Mouse (Mus musculus): ENCODE measurements around the gene Acp5.

The Acp5 gene

DNA sequence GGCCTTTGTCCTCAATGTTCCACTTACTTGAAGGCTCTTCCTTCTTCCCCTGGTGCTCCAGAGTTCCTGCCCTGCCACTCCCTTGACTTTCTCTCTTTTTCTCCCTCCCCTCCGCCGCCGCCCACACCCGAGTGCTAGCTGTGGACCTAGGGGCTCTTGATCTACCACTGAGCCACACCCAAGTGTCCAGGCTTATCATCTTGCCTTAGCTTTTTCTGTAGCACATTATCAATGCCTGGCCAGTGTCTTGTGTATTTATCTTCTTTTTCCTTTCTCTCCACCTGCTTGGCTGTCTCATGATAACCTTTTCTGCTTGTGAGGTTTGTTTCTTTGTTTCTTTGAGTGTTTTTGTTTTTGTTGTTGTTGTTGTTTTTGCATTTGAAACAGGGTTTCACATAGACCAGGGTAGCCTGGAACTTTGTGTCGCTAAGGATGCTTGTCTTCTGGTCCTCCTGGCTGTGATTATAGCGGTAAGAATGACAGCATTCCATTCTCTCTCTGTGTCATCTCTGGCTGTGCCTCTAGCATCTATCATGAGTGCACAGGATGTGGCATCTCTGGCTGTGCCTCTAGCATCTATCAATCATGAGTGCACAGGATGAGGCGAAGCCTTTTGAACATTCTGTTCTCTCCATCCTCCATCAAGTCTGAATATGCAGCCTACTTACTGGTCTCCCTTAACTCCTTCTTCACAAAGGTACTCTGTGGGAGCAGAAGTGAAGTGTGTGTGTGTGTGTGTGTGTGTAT, at the start of gene Acp5:
Acp5 (minus strand) TSS at position 68 of the 747 bp plus-strand sequence.
- no peak for DNase-seq

DNA sequence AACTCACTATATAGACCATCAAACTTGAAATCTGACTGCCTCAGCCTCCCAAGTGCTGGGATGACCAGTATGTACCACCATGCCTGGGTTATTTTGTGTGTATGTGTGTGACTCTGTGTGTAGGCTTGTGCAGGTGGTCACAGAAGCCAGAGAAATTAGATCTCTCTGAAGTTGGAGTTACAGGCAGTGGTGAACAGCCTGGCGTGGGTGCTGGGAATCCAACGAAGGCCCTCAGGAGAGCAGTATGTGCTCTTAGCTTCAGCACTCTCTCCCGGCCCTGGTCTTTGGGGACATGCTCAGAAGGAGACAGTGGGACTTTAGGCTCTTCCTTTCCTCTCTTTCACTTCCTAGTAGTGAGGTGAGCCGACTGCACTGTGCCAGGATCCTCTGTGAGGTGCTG, 36.8 kb upstream of the Acp5 start:
- no peak for DNase-seq

DNA sequence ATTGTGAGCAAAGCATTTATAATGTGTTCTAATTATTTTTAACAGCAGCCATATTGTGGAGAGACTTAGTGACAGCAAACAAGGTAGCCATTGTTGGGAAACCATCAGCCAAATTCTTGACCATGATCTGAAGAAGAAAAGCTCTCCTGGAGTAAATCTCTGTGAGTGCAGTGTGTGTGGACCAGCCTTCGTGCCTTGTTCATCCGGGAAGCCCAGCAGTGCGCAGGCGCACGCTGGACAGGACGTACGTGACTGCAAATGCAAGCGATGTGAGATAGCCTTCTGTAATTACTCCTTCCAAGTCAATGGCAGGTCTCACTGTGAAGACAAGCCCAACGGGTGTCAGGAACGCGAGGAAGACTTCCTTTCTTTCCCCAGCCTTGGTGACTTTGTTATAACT, 33.8 kb upstream of the Acp5 start:
- no peak for DNase-seq

DNA sequence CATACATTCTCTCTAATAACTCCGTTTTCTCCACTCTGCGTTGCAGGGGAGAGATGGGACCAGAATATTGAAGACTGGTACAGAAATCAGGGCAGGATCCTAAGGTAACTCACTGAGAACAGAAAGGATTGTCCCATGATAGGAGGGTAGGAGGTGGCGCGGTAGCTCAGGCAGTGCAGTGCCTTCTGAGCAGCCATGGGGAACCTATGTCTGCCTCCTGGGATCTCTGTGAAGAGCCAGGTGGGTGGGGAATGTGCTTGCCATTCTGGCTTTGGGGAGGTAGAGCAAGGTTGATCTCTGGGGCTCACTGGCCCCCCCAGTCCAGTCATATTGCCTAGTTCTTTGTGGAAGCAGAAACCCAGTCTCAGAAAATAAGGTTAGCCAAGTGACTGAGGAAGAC, 32.2 kb upstream of the Acp5 start:
- DNase-seq: no peak

DNA sequence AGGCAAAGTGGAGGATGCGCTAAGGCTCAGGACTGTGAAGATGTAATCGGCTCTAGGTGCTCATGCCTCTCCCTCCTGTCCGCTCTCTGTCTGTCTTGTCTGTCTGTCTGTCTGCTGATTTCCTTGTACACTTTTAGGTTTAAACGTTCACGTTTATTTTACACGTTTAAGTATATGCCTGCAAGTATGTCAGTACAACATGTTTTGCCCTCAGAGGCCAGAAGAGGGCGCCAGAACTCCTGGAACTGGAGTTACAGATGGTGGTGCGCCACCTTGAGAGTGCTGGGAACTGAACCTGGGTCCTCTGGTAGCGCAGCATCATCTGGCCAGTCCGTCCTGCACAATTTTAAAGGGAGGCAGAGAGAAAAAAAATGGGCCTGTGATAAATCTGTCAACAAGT, 31.2 kb upstream of the Acp5 start:
- DNase-seq: no peak

DNA sequence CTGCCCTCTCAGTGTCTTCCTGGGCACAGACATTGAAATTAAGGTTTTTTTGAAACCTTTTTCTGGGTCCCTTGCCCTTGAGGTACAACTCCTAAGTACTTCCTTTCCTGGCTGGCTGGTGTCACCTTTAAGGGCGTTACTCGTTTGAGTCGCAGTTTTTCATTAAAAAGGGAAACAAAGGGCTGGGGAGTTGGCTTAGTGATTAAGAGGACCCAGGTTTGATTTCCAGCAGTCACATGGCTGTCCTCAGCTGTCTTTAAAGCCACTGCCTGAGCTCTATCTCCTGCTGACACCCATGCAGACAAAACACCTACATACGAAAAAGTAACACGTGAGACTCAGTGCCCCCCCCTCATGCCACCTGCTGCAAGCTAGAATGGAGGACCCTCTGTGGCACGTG, 30.5 kb upstream of the Acp5 start:
- DNase-seq: no peak

DNA sequence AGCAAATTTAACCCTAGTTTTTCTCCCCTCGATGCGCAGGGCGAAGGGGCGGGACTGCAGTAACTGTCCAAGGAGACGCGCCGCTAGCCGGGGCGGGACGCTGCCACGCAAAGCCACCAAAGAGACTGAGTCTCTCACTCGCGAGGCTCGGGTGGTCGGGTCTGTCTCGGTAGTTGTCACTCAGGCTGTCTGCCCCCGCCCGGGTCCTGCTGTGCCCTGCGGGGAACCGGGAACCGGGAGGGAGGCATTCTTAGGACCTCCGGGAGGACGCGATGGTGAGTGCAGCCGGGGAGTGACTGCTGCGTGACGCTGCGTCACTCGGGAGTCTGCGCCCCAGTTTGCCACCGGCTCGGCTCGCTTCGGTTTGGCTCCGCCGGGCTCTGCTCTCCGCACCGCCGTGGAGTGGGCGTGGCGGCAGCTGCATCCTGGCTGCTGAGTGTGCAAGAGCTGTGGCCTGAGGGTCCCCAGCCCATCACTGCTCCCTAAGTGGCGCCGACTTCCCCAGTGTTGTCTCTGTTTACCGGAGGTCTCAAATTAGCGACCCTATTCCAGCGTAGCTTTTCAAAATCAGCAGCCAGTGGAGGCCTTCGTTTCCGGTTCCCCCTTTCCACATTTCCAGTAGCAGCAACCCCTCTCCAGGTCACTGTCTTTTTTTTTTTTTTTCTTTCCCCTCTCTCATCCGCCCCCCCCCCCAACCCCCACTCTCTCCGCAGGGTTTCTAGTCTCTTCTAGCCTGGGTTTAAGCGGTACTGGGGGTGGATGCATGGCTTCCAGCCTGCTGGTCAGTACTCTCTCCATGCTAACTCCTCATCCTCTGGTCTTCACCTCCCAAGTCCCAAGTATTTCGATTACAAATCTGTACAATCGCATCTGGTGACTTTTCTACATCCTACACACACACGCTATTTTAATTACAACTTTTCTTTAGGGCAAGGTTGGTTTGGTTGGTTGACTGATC, 29.5 kb upstream of the Acp5 start:
- DNase-seq: no peak

DNA sequence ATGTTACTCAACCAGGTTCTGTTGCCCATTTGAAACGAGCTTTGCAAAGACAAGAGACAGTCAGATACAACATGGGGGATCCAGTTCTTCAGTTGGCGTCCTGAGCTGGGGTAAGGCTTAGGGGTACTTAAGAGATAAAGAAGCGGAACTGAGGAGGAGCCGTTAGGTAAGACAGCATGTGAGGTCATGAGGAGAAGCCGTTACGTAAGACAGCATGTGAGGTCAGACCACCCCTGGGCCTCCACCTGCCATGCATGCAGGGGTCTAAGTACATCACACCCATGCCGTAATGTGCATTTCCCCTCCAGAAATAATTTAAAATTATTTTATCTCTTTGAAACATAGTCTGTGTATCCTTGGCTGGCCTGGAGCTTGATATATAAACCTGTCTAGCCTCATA, 27.4 kb upstream of the Acp5 start:
- no peak for DNase-seq

DNA sequence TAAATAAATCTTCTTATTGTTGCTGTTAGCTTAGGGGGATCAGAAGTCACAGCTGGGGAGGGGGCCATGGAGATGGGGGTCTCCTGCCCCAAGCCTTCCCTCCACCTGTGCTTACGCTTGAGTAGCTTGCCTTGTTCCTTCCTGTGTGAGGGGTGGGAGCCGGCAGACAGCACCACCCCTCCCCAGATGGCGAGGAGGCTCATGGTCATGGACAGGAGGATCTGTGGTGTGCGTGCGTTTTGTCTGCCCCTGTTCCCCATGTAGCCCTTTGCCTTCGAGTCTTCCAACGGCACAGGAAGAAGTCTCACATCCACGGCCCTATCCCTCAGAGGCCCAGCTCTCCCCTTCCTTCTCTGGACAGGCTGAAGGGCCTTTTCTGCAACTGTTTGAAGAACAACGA, 26.8 kb upstream of the Acp5 start:
- DNase-seq: no peak

DNA sequence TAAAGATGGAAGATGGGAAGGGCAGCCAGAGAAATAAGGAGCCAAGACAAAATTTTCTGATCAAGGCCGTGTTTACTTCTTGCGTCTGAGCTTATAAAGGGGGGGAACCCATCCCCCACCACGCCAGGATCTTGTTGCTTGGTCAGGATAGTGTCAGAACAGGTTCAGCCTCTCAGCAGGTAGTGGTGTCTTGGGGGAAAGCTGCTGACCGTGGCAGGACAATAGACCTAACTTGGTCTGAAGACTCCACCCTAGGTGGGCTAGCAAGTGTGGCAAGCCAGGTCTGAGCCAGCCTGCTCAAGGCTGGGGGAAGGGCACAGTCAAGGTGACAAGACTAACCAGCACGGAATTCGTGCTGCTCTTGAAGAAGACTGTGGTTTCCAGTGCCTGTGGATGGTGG, 25.8 kb upstream of the Acp5 start:
- no peak for DNase-seq

DNA sequence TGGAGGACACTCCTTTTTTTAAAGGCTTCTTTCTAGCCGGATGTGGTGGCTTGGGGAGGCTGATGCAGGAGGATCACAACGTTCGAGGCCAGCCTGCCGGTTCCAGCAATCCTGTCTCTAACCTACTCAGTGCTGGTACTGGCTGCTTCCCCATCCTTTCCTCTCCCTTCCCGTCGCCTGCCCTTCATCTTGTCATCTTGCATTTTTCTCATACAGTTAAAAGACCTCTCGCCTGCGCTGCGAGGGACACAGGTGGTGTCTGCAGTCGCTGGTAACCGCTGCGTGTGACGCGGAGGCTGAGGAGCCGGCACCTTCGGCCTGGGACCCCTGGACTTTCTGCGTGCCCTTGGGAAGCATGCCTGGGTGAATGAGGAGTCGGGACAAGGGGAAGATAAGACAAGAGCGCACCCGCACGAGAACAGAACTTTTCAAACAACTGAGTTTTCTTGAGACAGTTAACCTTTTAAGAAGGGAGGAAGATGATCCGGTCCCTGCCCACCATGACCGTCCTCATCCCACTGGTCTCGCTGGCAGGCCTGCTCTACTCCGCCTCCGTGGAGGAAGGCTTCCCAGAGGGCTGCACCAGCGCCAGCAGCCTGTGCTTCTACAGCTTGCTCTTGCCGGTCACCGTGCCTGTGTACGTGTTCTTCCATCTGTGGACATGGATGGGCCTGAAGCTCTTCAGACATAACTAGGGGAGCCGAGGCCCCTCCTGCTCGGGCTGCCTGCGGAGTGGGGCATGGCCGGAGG, 22.2 kb upstream of the Acp5 start:
- DNase-seq: no peak

DNA sequence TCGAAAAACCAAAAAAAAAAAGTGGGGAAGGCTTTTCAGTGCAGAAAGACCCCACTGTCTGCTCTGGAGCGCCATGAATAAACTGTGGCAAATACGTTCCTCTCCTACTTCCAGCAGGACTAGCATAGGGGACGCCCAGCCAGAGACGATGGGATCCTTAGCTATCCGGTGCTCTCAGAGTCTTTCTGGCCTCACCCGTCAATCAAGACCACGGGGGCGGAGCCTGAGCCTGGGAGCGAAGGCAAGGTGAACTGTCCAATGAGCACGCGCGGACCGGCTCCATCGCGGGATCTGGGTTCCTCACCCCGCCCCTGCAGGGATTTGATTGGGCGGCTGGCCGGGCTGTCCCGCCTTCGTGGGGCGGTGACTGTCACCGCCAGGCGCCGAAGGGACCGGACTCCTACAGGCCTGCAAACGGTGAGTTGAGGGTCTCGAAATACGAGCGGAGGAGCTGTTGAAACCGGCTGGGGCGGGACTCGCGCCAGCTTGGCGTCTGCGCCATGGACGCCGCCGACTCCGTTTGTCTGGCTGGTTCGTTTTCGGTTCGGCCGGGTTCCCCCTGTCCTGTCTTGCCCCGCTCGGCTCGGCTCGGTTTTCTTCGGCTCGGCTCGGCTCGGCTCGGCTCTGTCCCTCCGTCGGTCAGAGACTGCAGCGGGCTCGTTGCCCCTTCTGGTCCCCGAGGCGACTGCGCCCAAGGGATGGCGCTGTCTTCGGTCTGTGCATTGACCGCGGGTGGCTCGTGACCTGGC, 21.2 kb upstream of the Acp5 start, which contains the start of gene Pigyl:
Pigyl (plus strand) TSS at position 350 of the 749 bp plus-strand sequence.
- DNase-seq: peak; percentile 99

DNA sequence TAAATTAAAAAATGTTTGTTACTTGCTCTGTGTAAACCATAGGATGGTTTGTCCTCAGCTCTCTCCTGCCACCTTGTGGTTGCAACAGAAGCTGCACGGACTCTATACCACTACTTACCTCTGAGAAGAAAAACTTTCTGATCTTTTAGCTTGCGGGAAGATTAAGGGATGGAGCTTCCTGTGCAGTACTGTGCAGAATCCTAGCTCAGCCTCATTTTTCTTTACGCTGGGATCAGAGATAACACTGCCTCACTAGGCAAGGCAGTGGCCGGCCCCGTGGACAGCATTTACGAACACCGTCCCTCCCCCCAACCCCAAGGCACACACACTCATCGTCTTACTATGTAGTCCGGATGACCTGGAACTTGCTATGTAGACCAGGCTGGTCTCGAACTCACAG, 20.1 kb upstream of the Acp5 start:
- peak; percentile 74 for DNase-seq

DNA sequence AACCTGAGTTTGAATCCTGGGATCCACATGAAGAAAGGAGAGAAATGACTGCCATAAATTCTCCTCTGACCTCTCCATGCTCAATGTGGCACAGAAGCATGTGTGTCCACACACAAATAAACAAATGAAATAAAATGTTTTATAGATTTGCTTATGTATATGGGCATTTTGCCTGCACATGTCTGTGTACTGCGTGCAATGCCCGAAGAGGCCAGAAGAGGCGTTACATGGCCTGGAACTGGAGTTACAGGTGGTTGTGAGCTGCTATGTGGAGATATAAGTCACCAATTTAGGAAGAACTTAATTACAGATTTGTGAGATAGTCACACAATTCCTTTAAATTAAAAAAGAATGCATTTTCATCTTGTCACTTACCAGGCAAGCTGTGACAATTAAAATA, 18.3 kb upstream of the Acp5 start:
- no peak for DNase-seq

DNA sequence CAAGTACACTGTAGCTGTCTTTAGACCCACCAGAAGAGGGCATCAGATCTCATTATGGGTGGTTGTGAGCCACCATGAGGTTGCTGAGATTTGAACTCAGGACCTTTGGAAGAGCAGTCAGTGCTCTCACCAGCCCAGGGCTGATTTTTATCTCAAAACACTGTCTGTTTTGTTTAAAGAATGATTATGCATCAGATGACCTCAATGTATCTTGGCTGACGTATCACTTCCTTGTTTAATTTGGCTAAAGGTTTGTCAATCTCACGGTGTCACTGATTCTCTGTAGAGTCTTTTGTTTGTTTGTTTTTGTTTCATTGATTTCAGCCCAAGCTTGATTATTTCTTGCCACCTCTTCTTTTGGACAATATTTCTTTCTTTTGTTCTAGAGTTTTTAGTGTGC, 15.4 kb upstream of the Acp5 start:
- DNase-seq: no peak

DNA sequence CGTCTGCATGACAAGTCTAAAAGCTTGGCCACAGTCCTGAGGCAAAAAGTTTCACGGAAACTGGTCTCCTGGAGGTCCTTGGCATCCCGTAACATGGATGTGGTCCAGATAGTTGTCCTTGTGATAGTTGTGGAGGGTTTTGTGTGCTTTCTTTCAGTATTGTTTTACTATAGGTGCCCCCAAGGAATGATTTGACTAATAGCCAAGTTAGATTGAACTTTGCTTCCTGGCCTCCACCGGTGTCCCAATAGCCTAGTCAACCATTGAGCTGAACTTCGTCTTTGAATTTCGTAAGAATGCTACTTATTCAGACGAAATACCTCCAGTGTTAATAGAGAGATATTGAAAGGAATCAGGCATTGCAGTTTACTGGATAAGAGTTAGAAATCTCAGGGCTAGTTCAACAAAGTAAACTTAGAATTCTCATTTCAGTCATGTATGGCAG, 14.8 kb upstream of the Acp5 start:
- peak; percentile 77 for DNase-seq

DNA sequence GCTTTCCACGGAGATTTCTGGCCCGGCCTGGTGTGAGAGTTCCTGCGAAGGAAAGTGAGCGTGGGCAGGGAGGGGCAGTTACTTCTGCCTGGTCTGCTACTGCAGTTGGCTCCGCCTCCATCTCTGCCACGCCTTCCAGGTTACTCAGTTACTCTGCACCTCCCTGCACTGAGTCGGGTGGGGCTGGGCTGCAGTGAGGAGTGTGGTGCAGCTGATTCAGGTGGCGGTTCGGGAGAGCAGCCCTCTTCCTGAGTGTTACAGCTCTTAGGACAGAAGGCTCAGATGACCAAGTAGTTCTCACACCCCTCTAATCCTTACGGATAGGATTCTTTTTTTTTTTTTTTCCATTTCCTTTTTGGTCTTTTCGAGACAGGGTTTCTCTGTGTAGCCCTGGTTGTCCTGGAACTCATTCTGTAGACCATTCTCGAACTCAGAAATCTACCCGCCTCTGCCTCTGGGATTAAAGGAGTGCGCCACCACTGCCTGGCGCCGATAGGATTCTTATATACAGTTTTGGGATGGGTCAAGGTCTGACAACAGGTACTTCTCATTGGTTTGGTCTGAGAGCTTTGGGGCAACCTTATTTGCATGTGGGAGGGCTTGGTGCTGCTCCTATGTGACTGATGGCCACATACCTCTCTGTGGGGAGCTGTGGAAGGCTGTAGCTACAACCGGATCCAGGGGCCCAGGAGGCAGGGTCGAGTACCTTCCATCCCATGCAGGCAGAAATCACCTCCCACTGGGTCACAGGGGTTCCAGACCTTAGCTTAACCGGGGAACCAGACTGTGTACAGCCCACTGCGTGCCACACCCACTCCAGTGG, 14.1 kb upstream of the Acp5 start:
- peak; percentile 81 for DNase-seq

DNA sequence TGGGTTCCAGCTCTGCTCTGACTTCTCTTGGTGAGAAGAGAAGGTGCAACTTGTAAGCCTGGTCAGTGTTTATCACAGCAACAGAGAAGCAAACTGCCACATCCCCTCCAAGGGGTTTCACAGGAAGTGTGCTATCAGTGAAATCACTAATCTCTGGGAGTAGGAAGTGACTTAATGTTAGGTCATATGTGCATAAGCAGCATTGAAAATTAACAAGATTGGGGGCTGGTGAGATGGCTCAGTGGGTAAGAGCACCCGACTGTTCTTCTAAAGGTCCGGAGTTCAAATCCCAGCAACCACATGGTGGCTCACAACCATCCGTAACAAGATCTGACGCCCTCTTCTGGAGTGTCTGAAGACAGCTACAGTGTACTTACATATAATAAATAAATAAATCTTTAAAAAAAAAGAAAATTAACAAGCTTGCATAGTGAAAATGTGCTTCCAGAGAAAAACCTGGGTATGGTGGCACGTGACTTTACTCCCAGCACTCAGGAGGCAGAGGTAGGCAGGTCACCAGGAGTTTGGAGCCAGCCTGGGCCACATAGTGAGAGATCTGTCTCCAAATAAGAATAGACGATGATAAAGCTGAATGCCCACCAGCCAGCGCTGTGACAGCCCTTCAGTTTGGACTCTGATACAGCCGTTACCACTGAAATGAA, 8.9 kb upstream of the Acp5 start:
- no peak for DNase-seq

DNA sequence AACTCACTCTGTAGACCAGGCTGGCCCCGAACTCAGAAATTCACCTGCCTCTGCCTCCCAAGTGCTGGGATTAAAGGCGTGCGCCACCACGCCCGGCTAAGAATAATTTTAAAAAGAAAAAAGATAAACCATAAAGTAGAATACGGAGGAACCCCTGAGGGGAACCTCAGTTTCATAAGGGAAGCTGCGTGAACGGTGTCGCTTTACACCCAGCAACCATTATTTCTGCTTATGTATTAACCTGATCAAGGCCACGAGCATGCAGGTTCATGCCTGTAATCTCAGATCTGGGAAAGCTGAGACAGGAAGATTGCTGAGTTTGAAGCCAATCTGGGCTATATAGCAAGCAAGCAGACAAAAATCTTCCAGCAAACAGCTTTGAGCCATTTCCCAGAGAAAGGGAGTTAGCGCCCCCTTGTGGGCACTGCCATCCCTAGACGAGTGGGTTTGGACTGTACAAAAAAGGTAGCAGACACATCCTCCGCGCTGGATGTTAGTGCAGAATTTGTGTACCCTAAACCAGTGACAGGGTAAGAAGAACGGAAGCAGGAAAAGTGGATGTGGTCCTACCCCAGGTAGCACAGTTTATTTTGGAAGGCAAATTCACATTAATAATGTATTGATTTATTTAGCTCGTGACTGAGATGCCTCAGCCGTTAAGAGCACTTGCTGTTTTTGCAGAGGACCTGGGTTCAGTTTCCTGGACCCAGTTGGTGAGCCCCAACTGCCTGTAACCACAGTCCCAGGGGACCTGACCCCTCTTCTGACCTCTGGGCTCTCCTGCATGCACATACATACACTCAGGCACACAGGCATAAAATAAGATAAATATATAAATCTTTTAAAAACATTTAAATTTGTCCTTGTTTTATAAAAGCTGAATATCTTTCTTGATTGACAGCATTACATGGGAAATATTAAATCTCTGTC, 7.9 kb upstream of the Acp5 start:
- peak; percentile 88 for DNase-seq

DNA sequence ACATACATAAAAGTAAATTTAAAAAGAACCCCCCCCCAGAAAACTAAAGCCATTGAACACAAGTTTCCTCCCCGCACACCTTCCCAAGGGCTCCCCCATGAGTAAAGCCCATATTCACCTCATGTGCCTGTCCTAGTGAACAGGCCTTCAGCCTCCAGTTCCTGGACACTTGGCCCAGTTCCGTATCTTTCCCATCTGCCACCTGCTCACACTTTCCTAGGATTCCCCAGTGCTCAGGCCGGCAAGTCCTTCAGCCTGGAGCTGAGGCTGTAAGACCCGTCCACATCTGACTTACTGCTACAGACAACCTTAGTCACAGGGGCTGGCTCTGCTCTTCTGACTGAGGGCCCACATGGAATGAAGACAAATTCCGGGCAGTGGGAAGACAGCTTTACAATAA, 4.2 kb upstream of the Acp5 start:
- no peak for DNase-seq
